Mouse (Mus musculus) midbrain, embryonic 11.5 days (tissue): ENCODE measurements at regions not wholly inside any gene's neighbourhood (a gene's known extent, or its start where the extent isn't known, plus 50 kb on each side); places are given as distances from the start of the nearest gene placed in this dataset.

Source experiments
- ATAC-seq: fragments of 200-750 bp; cut with Nextera tagmentation; 2 replicates; pipeline ENCODE4 v1.8.0; 2017; ENCODE audit warnings: moderate TSS enrichment, moderate library complexity; ENCODE audit not compliant: low FRiP score
- DNase-seq: peaks from one replicate; pipeline ENCODE4 v3.0.0; 2015; ENCODE audit warnings: low spot score; ENCODE audit errors: missing footprints
- H3K27ac ChIP-seq: fragments of 300-500 bp; sonication (generic); 2 replicates; pipeline ENCODE4 v1.5.1; 2014; ENCODE audit warnings: low read depth, low read length
- H3K27me3 ChIP-seq: fragments of 300-500 bp; sonication (generic); 2 replicates; pipeline ENCODE4 v1.6.1; 2014; ENCODE audit warnings: mild to moderate bottlenecking, low read length, moderate library complexity, mixed read lengths; ENCODE audit not compliant: control insufficient read depth, insufficient read depth
- H3K36me3 ChIP-seq: fragments of 300-500 bp; sonication (generic); 2 replicates; pipeline ENCODE4 v1.6.1; 2014; ENCODE audit warnings: mild to moderate bottlenecking, low read length, moderate library complexity, mixed read lengths; ENCODE audit not compliant: control insufficient read depth, insufficient read depth
- H3K4me1 ChIP-seq: fragments of 300-500 bp; sonication (generic); 2 replicates; pipeline ENCODE4 v1.6.1; 2014; ENCODE audit warnings: low read length; ENCODE audit not compliant: control insufficient read depth, insufficient read depth
- H3K4me2 ChIP-seq: fragments of 300-500 bp; sonication (generic); 2 replicates; pipeline ENCODE4 v1.6.1; 2014; ENCODE audit warnings: mild to moderate bottlenecking, moderate library complexity
- H3K4me3 ChIP-seq: fragments of 300-500 bp; sonication (generic); 2 replicates; pipeline ENCODE4 v1.5.1; 2014; ENCODE audit warnings: low read depth, low read length
- H3K9ac ChIP-seq: fragments of 300-500 bp; sonication (generic); 2 replicates; pipeline ENCODE4 v1.6.1; 2014; ENCODE audit warnings: low read length
- H3K9me3 ChIP-seq: fragments of 300-500 bp; sonication (generic); 2 replicates; pipeline ENCODE4 v1.6.1; 2016; ENCODE audit warnings: low read length; ENCODE audit not compliant: control insufficient read depth
- WGBS: fragments of 180-500 bp; shearing (Covaris S2); extraction: QIAGEN DNeasy Blood & Tissue Kit; methylation state at CpG from one replicate; pipeline ENCODE4 v1.1.7; 2014; 5-methylcytosine and 5-hydroxymethylcytosine counted together

GRCm38 (mm10) chr5:75880088-75880684, 98.1 kb downstream of the Kdr start:
- H3K9ac ChIP-seq, result no peak overlapping the region
- H3K36me3 ChIP-seq, result no peaks in the 10 kb centered on the region
- no peaks in the 10 kb centered on the region for H3K9me3 ChIP-seq
- H3K4me3 ChIP-seq, result no peak overlapping the region
- H3K4me2 ChIP-seq, result no peak overlapping the region
- no peaks in the 10 kb centered on the region for H3K27me3 ChIP-seq
- ATAC-seq, result no peak
- 80% methylated on average over 10 of the region's 10 CpGs for WGBS
- no peak overlapping the region for H3K27ac ChIP-seq
- H3K4me1 ChIP-seq, result no peaks in the 10 kb centered on the region
- no peak for DNase-seq

- Histone ChIP-seq H3K36me3 (no peaks in the 10 kb centered on the region), H3K27ac (no peak overlapping the region), H3K9me3 (no peaks in the 10 kb centered on the region), H3K27me3 (no peaks in the 10 kb centered on the region), H3K4me3 (no peak overlapping the region), H3K9ac (no peak overlapping the region), H3K4me2 (no peak overlapping the region), H3K4me1 (no peaks in the 10 kb centered on the region)
- 88% methylated on average over 8 of the region's 8 CpGs for WGBS
- ATAC-seq (no peak), DNase-seq (peak; percentile 10)
These were observed 99.9 kb downstream of the Kdr start for GRCm38 (mm10) chr5:75878361-75878760.

- ATAC-seq (no peak), DNase-seq (no peak)
- no peaks in the 10 kb centered on the region for H3K36me3 ChIP-seq
- H3K27me3 ChIP-seq, result no peaks in the 10 kb centered on the region
- H3K9me3 ChIP-seq, result no peaks in the 10 kb centered on the region
- WGBS, result 84% methylated on average over 4 of the region's 4 CpGs
- H3K9ac ChIP-seq, result no peak overlapping the region
- no peaks in the 10 kb centered on the region for H3K4me1 ChIP-seq
- H3K4me3 ChIP-seq, result no peak overlapping the region
- H3K4me2 ChIP-seq, result no peak overlapping the region
- no peak overlapping the region for H3K27ac ChIP-seq
These were observed 100.7 kb downstream of the Kdr start for GRCm38 (mm10) chr5:75877609-75877971.

- Histone ChIP-seq H3K4me1 (no peaks in the 10 kb centered on the region), H3K4me2 (no peak overlapping the region), H3K9ac (no peak overlapping the region), H3K27me3 (no peaks in the 10 kb centered on the region), H3K27ac (no peak overlapping the region), H3K9me3 (no peaks in the 10 kb centered on the region), H3K36me3 (no peaks in the 10 kb centered on the region), H3K4me3 (no peak overlapping the region)
- no peak for DNase-seq
- 76% methylated on average over 9 of the region's 9 CpGs for WGBS
- no peak for ATAC-seq
These were observed 101.2 kb downstream of the Kdr start for GRCm38 (mm10) chr5:75876871-75877608.

- peak; percentile 96 for DNase-seq
- Histone ChIP-seq H3K9me3 (no peaks in the 10 kb centered on the region; the same call in 1 of the 2 replicates), H3K27ac (no peak overlapping the region), H3K4me2 (no peak overlapping the region), H3K4me1 (0 out of 2 replicates have a peak, but pooled peaks cover 3% of the 10 kb centered on the region), H3K4me3 (no peak overlapping the region), H3K36me3 (no peaks in the 10 kb centered on the region), H3K9ac (no peak overlapping the region), H3K27me3 (no peaks in the 10 kb centered on the region)
- 29% methylated on average over 8 of the region's 8 CpGs for WGBS
- no peak for ATAC-seq
These were observed 107.1 kb downstream of the Kdr start for GRCm38 (mm10) chr5:75871120-75871519.

- 87% methylated on average over 14 of the region's 14 CpGs for WGBS
- H3K9ac ChIP-seq, result no peak overlapping the region
These were observed 107.6 kb downstream of the Kdr start for GRCm38 (mm10) chr5:75870666-75871065.

GRCm38 (mm10) chr5:75869535-75869934, 108.7 kb downstream of the Kdr start:
- 23% methylated on average over 4 of the region's 4 CpGs for WGBS
- ATAC-seq, result peak; percentile 54; the same call in 1 of the 2 replicates
- H3K27ac ChIP-seq, result no peak overlapping the region

More at GRCm38 (mm10) chr5:75870666-75871065, 107.6 kb downstream of the Kdr start:
- Histone ChIP-seq H3K36me3 (no peaks in the 10 kb centered on the region), H3K4me3 (no peak overlapping the region), H3K4me2 (no peak overlapping the region), H3K9me3 (no peaks in the 10 kb centered on the region; the same call in 1 of the 2 replicates), H3K4me1 (0 out of 2 replicates have a peak, but pooled peaks cover 3% of the 10 kb centered on the region), H3K27me3 (no peaks in the 10 kb centered on the region), H3K27ac (no peak overlapping the region)
- DNase-seq (no peak), ATAC-seq (no peak)

GRCm38 (mm10) chr5:75865096-75865495, 113.2 kb downstream of the Kdr start:
- Histone ChIP-seq H3K9me3 (no peaks in the 10 kb centered on the region; the same call in 1 of the 2 replicates), H3K36me3 (no peaks in the 10 kb centered on the region), H3K4me3 (no peak overlapping the region), H3K27me3 (peaks cover 9% of the 10 kb centered on the region; the same call in 1 of the 2 replicates), H3K4me2 (no peak overlapping the region), H3K27ac (no peak overlapping the region), H3K4me1 (peaks cover 7% of the 10 kb centered on the region; the same call in 1 of the 2 replicates), H3K9ac (no peak overlapping the region)
- ATAC-seq, result no peak
- WGBS, result 90% methylated on average over 6 of the region's 6 CpGs
- DNase-seq, result no peak

More at GRCm38 (mm10) chr5:75869535-75869934, 108.7 kb downstream of the Kdr start:
- H3K4me2 ChIP-seq, result no peak overlapping the region
- no peak overlapping the region for H3K4me3 ChIP-seq
- peak; percentile 88 for DNase-seq
- H3K9me3 ChIP-seq, result no peaks in the 10 kb centered on the region; the same call in 1 of the 2 replicates
- H3K36me3 ChIP-seq, result no peaks in the 10 kb centered on the region
- H3K9ac ChIP-seq, result no peak overlapping the region
- H3K4me1 ChIP-seq, result 0 out of 2 replicates have a peak, but pooled peaks cover 3% of the 10 kb centered on the region
- no peaks in the 10 kb centered on the region for H3K27me3 ChIP-seq

- no peak overlapping the region for H3K4me3 ChIP-seq
- peaks cover 5% of the 10 kb centered on the region; the same call in 1 of the 2 replicates for H3K4me1 ChIP-seq
- ATAC-seq, result no peak
- no peak overlapping the region for H3K4me2 ChIP-seq
- H3K9me3 ChIP-seq, result no peaks in the 10 kb centered on the region; the same call in 1 of the 2 replicates
- no peaks in the 10 kb centered on the region for H3K36me3 ChIP-seq
- no peak overlapping the region for H3K9ac ChIP-seq
- H3K27me3 ChIP-seq, result peaks cover 11% of the 10 kb centered on the region; the same call in 1 of the 2 replicates
- 53% methylated on average over 6 of the region's 6 CpGs for WGBS
- DNase-seq, result peak; percentile 83
- no peak overlapping the region for H3K27ac ChIP-seq
These were observed 114.9 kb downstream of the Kdr start for GRCm38 (mm10) chr5:75863358-75863757.
